Mouse (Mus musculus): ENCODE data around the gene Snapc1.

DNA sequence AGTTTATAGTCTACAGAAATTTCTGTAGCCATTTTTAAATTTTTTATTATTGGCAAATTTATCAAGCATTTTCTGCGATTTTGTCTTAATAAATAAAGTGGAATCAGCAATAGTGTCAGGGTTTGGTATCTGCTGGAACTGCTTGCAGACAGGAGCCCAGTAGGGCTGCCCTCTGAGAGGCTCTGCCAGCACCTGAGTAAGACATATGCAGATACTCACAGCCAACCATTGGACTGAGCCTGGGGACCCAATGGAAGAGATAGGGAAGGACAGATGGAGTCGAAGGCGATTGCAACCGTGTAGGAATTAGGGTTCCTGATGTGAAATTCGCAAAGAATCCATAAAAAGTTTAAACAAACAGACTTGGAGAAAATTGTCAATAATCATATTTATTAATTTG, 45.8 kb upstream of the Snapc1 start:
- TF ChIP-seq CTCF (IDR thresholded peaks at IDR 0.05; ENCODE audit: extremely low read depth, insufficient read depth, insufficient read length, insufficient replicate concordance) = no peak
- TF ChIP-seq POLR2A (IDR thresholded peaks at IDR 0.05; ENCODE audit: low read depth, low read length) = no peak

Data from spleen, adult 2 months (tissue).